Comparison of ENCODE assay signal across 21 mouse cellular contexts in genomic region chr15:99387976-99388375, GRCm38 (mm10). TPM values are rescaled to one million over a fixed set of nuclear protein-coding genes. Genes with fewer than 3 reads are reported as not detected.
DNase-seq lines count a peak whose midpoint lies in the region; ATAC-seq and TF ChIP-seq lines count a peak whose summit lies in the region.
"Had no signal": no experiment of that assay in that cellular context is flagged by ENCODE, and none has a peak within 500 bp of the region (broad histone marks: within the 10 kb centered on the region; RNA-seq: fewer than 3 reads in every experiment).

No protein-coding gene starts in this region.

- DNase-seq in kidney, adult 11 months = peak; percentile 49
- DNase-seq in kidney, postnatal 14 days = no peak
- peak; percentile 29 for DNase-seq in thymus, postnatal 25 days
- DNase-seq in thymus, postnatal 0 days (ENCODE audit: low spot score) = no peak
- peak; percentile 47 to 50 for DNase-seq in monocyte, adult 2 months (ENCODE audit: low read depth in 1 of 2, low spot score in 2 of 2)
- DNase-seq in layer of hippocampus, adult 9-11 months = no peak
- DNase-seq in stomach, postnatal 0 days (ENCODE audit: low spot score) = no peak
- DNase-seq: adrenal gland, postnatal 10 days; cerebellum, adult 8-10 months; gastrocnemius, postnatal 25 days; heart, postnatal 14 days; kidney, postnatal 4 days; lung, postnatal 14 days; thymus, adult 18-20 months had no signal

- no peak for TF ChIP-seq CTCF in stomach, postnatal 0 days (IDR thresholded peaks at IDR 0.05; ENCODE audit: low read depth)

- no peak overlapping the region for H3K9ac ChIP-seq in stomach, postnatal 0 days (ENCODE audit: low read length)
- H3K9ac ChIP-seq: embryonic facial prominence, embryonic 13.5 days; limb, embryonic 15.5 days had no signal

- 74% methylated on average over 4 of the region's 4 CpGs for WGBS in stomach, postnatal 0 days

- H3K36me3 ChIP-seq in stomach, postnatal 0 days (ENCODE audit: control insufficient read depth, insufficient read depth, low read length) = no peaks in the 10 kb centered on the region
- H3K36me3 ChIP-seq: embryonic facial prominence, embryonic 13.5 days; forebrain, embryonic 10.5 days; limb, embryonic 15.5 days had no signal

- no peak for TF ChIP-seq EP300 in stomach, postnatal 0 days (optimal IDR thresholded peaks at IDR 0.05)

- H3K9me3 ChIP-seq in stomach, postnatal 0 days (ENCODE audit: control insufficient read depth, low read length) = no peaks in the 10 kb centered on the region
- H3K9me3 ChIP-seq: embryonic facial prominence, embryonic 13.5 days; forebrain, embryonic 10.5 days; limb, embryonic 15.5 days had no signal

- no peak for ATAC-seq in stomach, postnatal 0 days (ENCODE audit: low FRiP score, low TSS enrichment)
- ATAC-seq: hindbrain, embryonic 16.5 days; intestine, postnatal 0 days had no signal

- H3K4me2 ChIP-seq in stomach, postnatal 0 days (replicated peaks; ENCODE audit: low read depth) = no peak overlapping the region
- H3K4me2 ChIP-seq: embryonic facial prominence, embryonic 13.5 days; heart, embryonic 11.5 days; limb, embryonic 15.5 days; midbrain, embryonic 11.5 days had no signal

- no peaks in the 10 kb centered on the region for H3K27me3 ChIP-seq in stomach, postnatal 0 days (ENCODE audit: control insufficient read depth, insufficient read depth, low read length)
- H3K27me3 ChIP-seq: embryonic facial prominence, embryonic 13.5 days; limb, embryonic 15.5 days had no signal

- no peak overlapping the region for H3K4me3 ChIP-seq in stomach, postnatal 0 days (ENCODE audit: low read depth, low read length)
- H3K4me3 ChIP-seq: embryonic facial prominence, embryonic 13.5 days; forebrain, embryonic 10.5 days; limb, embryonic 15.5 days had no signal

- H3K27ac ChIP-seq in stomach, postnatal 0 days (replicated peaks) = no peak overlapping the region
- H3K27ac ChIP-seq: embryonic facial prominence, embryonic 13.5 days; forebrain, embryonic 10.5 days; limb, embryonic 15.5 days had no signal

- no peaks in the 10 kb centered on the region for H3K4me1 ChIP-seq in stomach, postnatal 0 days (replicated peaks; ENCODE audit: control insufficient read depth, insufficient read depth)

RNA-seq across cellular contexts. Expression of gene Tmbim6, which starts 4.7 kb away (rescaled TPM):
- polyA plus RNA-seq in thymus, postnatal 0 days (2015; fragmentation: Nextera tagmentation; extraction: Ambion mirVana) = 398 and 433 TPM in 2 replicates
- polyA plus RNA-seq in stomach, postnatal 0 days (2015; fragmentation: Nextera tagmentation; extraction: Ambion mirVana) = 469 and 479 TPM in 2 replicates

RNA-seq across cellular contexts. Expression of gene Fmnl3, which starts 17.7 kb away (rescaled TPM):
- polyA plus RNA-seq in thymus, postnatal 0 days (2015; fragmentation: Nextera tagmentation; extraction: Ambion mirVana) = 21.2 and 22.3 TPM in 2 replicates
- 8.0 and 8.6 TPM in 2 replicates for polyA plus RNA-seq in stomach, postnatal 0 days (2015; fragmentation: Nextera tagmentation; extraction: Ambion mirVana)

Comparison
In these comparisons a context has a peak if more than half of its experiments do, and no peak if none do; other contexts are left out.
1. DNase-seq: peak in kidney, adult 11 months (single experiment), thymus, postnatal 25 days (single experiment) and monocyte, adult 2 months (2 of 2); none in kidney, postnatal 14 days (single experiment), thymus, postnatal 0 days (single experiment), layer of hippocampus, adult 9-11 months (single experiment) and stomach, postnatal 0 days (single experiment).